Comparison of ENCODE assay signal across 9 mouse cellular contexts in genomic region chr4:95156451-95157271, GRCm38 (mm10).
DNase-seq lines count a peak whose midpoint lies in the region; ATAC-seq and TF ChIP-seq lines count a peak whose summit lies in the region.
"Had no signal": no experiment of that assay in that cellular context is flagged by ENCODE, and none has a peak within 500 bp of the region (broad histone marks: within the 10 kb centered on the region; RNA-seq: fewer than 3 reads in every experiment).

No protein-coding gene starts in this region.

- no peaks in the 10 kb centered on the region; the same call in 1 of the 2 replicates for H3K27me3 ChIP-seq in midbrain, embryonic 10.5 days (ENCODE audit: low read depth, poor library complexity, severe bottlenecking)
- H3K27me3 ChIP-seq in midbrain, embryonic 14.5 days (ENCODE audit: control insufficient read depth, insufficient read depth, low read length) = no peaks in the 10 kb centered on the region
- H3K27me3 ChIP-seq in liver, embryonic 16.5 days (ENCODE audit: control insufficient read depth, insufficient read depth, low read depth, low read length) = no peaks in the 10 kb centered on the region
- no peaks in the 10 kb centered on the region for H3K27me3 ChIP-seq in stomach, postnatal 0 days (ENCODE audit: control insufficient read depth, insufficient read depth, low read length)

- DNase-seq in midbrain, embryonic 10.5 days (ENCODE audit: low spot score) = no peak
- DNase-seq in midbrain, embryonic 14.5 days = no peak
- no peak for DNase-seq in stomach, postnatal 0 days (ENCODE audit: low spot score)
- no peak for DNase-seq in thymus, postnatal 10 days (ENCODE audit: low spot score in 2 of 2)
- no peak for DNase-seq in MN1 (ENCODE audit: low spot score)
- no peak for DNase-seq in layer of hippocampus, postnatal 25 days (ENCODE audit: extremely low spot score in 1 of 2, low spot score in 1 of 2)

- H3K4me2 ChIP-seq in midbrain, embryonic 14.5 days (ENCODE audit: low read length) = no peak overlapping the region
- peak overlapping the region; percentile 30 for H3K4me2 ChIP-seq in liver, embryonic 16.5 days (ENCODE audit: low read depth, low read length)
- no peak overlapping the region for H3K4me2 ChIP-seq in stomach, postnatal 0 days (replicated peaks; ENCODE audit: low read depth)

- no peak for ATAC-seq in midbrain, embryonic 14.5 days (ENCODE audit: low FRiP score, low TSS enrichment)
- ATAC-seq in granulocyte monocyte progenitor cell, adult 5-6 weeks (replicated peaks; ENCODE audit: poor library complexity, severe bottlenecking) = peak; percentile 54
- ATAC-seq in liver, embryonic 16.5 days (ENCODE audit: low read depth) = peak; percentile 13
- ATAC-seq in stomach, postnatal 0 days (ENCODE audit: low FRiP score, low TSS enrichment) = no peak

- H3K36me3 ChIP-seq in midbrain, embryonic 10.5 days = no peaks in the 10 kb centered on the region
- H3K36me3 ChIP-seq in midbrain, embryonic 14.5 days (ENCODE audit: control insufficient read depth, insufficient read depth, low read length) = no peaks in the 10 kb centered on the region
- no peaks in the 10 kb centered on the region for H3K36me3 ChIP-seq in liver, embryonic 16.5 days (ENCODE audit: control insufficient read depth, insufficient read depth)
- no peaks in the 10 kb centered on the region for H3K36me3 ChIP-seq in stomach, postnatal 0 days (ENCODE audit: control insufficient read depth, insufficient read depth, low read length)

- H3K4me3 ChIP-seq in midbrain, embryonic 10.5 days = no peak overlapping the region
- H3K4me3 ChIP-seq in midbrain, embryonic 14.5 days (replicated peaks; ENCODE audit: low read depth, low read length) = no peak overlapping the region
- no peak overlapping the region for H3K4me3 ChIP-seq in liver, embryonic 16.5 days (ENCODE audit: low read depth, low read length)
- H3K4me3 ChIP-seq in stomach, postnatal 0 days (ENCODE audit: low read depth, low read length) = no peak overlapping the region
- H3K4me3 ChIP-seq: left cerebral cortex, adult 2 months had no signal

- peak overlapping the region; percentile 59 for H3K27ac ChIP-seq in midbrain, embryonic 10.5 days (replicated peaks)
- H3K27ac ChIP-seq in midbrain, embryonic 14.5 days (replicated peaks; ENCODE audit: low read depth, low read length) = no peak overlapping the region
- H3K27ac ChIP-seq in liver, embryonic 16.5 days (ENCODE audit: low read length) = peak overlapping the region; percentile 48
- H3K27ac ChIP-seq in stomach, postnatal 0 days (replicated peaks) = no peak overlapping the region; the same call in 1 of the 2 replicates
- H3K27ac ChIP-seq: left cerebral cortex, adult 2 months had no signal

- peaks cover 45% of the 10 kb centered on the region for H3K4me1 ChIP-seq in midbrain, embryonic 10.5 days
- peaks cover 3% of the 10 kb centered on the region; the same call in 1 of the 2 replicates for H3K4me1 ChIP-seq in midbrain, embryonic 14.5 days (ENCODE audit: control insufficient read depth, insufficient read depth, low read length)
- H3K4me1 ChIP-seq in liver, embryonic 16.5 days (ENCODE audit: control insufficient read depth, low read depth, low read length) = peaks cover 62% of the 10 kb centered on the region
- peaks cover 19% of the 10 kb centered on the region for H3K4me1 ChIP-seq in stomach, postnatal 0 days (replicated peaks; ENCODE audit: control insufficient read depth, insufficient read depth)

- no peaks in the 10 kb centered on the region for H3K9me3 ChIP-seq in midbrain, embryonic 10.5 days (replicated peaks)
- no peaks in the 10 kb centered on the region for H3K9me3 ChIP-seq in midbrain, embryonic 14.5 days (ENCODE audit: control insufficient read depth, low read length)
- H3K9me3 ChIP-seq in liver, embryonic 16.5 days (replicated peaks; ENCODE audit: control insufficient read depth, low read length) = no peaks in the 10 kb centered on the region
- H3K9me3 ChIP-seq in stomach, postnatal 0 days (ENCODE audit: control insufficient read depth, low read length) = no peaks in the 10 kb centered on the region

- H3K9ac ChIP-seq in midbrain, embryonic 14.5 days (replicated peaks; ENCODE audit: low read length) = no peak overlapping the region
- H3K9ac ChIP-seq in liver, embryonic 16.5 days (ENCODE audit: low read depth, low read length) = peak overlapping the region; percentile 11; the same call in 1 of the 2 replicates
- no peak overlapping the region for H3K9ac ChIP-seq in stomach, postnatal 0 days (ENCODE audit: low read length)

- TF ChIP-seq EP300 in stomach, postnatal 0 days (optimal IDR thresholded peaks at IDR 0.05) = no peak

- 40% methylated on average over 5 of the region's 5 CpGs for WGBS in midbrain, embryonic 10.5 days
- WGBS in midbrain, embryonic 14.5 days = 45% methylated on average over 5 of the region's 5 CpGs
- WGBS in liver, embryonic 16.5 days (ENCODE audit: insufficient replicate concordance) = 5% methylated on average over 5 of the region's 5 CpGs
- WGBS in stomach, postnatal 0 days = 31% methylated on average over 5 of the region's 5 CpGs

- 0 out of 2 replicates have a peak, but pooled peaks have one; percentile 2 for TF ChIP-seq CTCF in stomach, postnatal 0 days (IDR thresholded peaks at IDR 0.05; ENCODE audit: low read depth)

Comparison
In these comparisons a context has a peak if more than half of its experiments do, and no peak if none do; other contexts are left out.
1. H3K27ac ChIP-seq: peak in midbrain, embryonic 10.5 days (single experiment) and liver, embryonic 16.5 days (single experiment); none in midbrain, embryonic 14.5 days (single experiment) and stomach, postnatal 0 days (single experiment).
2. ATAC-seq: peak in granulocyte monocyte progenitor cell, adult 5-6 weeks (single experiment) and liver, embryonic 16.5 days (single experiment); none in midbrain, embryonic 14.5 days (single experiment) and stomach, postnatal 0 days (single experiment).